Mouse (Mus musculus) cerebellum, postnatal 4 days (tissue): ENCODE results near the gene Chodl.

Experiments used
- DNase-seq, 2 experiments: peaks; one replicate each; pipeline ENCODE4 v3.0.0; 2022; ENCODE audit warnings: low spot score in 2 of 2, mixed read lengths in 1 of 2

Chodl gene

GRCm38 (mm10) chr16:78930382-78931286 lies at the start of gene Chodl:
Gene Chodl, plus strand, starts transcription at chr16:78930948.
- peak in 1 of 2 experiments; percentile 45 for DNase-seq

GRCm38 (mm10) chr16:78922644-78923043 lies 8.1 kb upstream of the Chodl start:
- DNase-seq, result no peak

- peak in 1 of 2 experiments; percentile 13 for DNase-seq
Measured at GRCm38 (mm10) chr16:78931287-78932025, 708 bp downstream of the Chodl start.

- DNase-seq, result no peak
Measured at GRCm38 (mm10) chr16:78934298-78934697, 3.5 kb downstream of the Chodl start.

- no peak for DNase-seq
Measured at GRCm38 (mm10) chr16:78937755-78938154, 7.0 kb downstream of the Chodl start.

GRCm38 (mm10) chr16:78950359-78950758 lies 19.6 kb downstream of the Chodl start:
- DNase-seq, result no peak

- DNase-seq, result no peak
Measured at GRCm38 (mm10) chr16:78957434-78957833, 26.7 kb downstream of the Chodl start.

- DNase-seq, result peak in 1 of 2 experiments; percentile 1
Measured at GRCm38 (mm10) chr16:78969091-78969731, 38.5 kb downstream of the Chodl start.

GRCm38 (mm10) chr16:78974099-78974498 lies 43.4 kb downstream of the Chodl start:
- no peak for DNase-seq

- no peak for DNase-seq
Measured at GRCm38 (mm10) chr16:78976384-78976783, 45.6 kb downstream of the Chodl start.
